9 mouse cellular contexts compared by ENCODE assay signal in the genomic region with DNA sequence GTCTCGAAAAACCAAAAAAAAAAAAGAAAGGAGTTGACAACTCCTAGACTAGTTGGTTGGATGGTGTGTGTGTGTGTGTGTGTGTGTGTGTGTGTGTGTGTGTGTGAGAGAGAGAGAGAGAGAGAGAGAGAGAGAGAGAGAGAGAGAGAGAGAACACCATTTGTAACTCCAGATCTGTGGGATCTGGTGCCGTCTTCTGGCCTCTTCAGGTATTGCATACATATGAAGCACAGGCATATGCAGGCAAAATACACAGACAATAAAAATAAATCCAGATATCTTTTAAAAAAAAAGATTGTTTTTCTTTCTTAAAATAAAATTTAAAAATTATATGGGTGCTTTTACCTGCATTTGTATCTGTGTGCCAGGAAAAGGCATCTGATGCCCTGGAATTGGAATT. TPM values are rescaled to one million over a fixed set of nuclear protein-coding genes. Genes with fewer than 3 reads are reported as not detected.
A peak's percentile ranks its signal among the peaks of the same experiment; 100 is the strongest.
DNase-seq lines count a peak whose midpoint lies in the region; ATAC-seq and TF ChIP-seq lines count a peak whose summit lies in the region.
"Had no signal": no experiment of that assay in that cellular context is flagged by ENCODE, and none has a peak within 500 bp of the region (broad histone marks: within the 10 kb centered on the region; RNA-seq: fewer than 3 reads in every experiment).

No protein-coding gene starts in this region.

- H3K9me3 ChIP-seq in G1E (replicated peaks): no peaks in the 10 kb centered on the region
- no peaks in the 10 kb centered on the region for H3K9me3 ChIP-seq in limb, embryonic 10.5 days (replicated peaks)
- no peaks in the 10 kb centered on the region for H3K9me3 ChIP-seq in stomach, postnatal 0 days (ENCODE audit: control insufficient read depth, low read length)
- no peaks in the 10 kb centered on the region for H3K9me3 ChIP-seq in intestine, embryonic 15.5 days
- H3K9me3 ChIP-seq: embryonic facial prominence, embryonic 13.5 days; neural tube, embryonic 13.5 days had no signal

- no peak overlapping the region for H3K27ac ChIP-seq in limb, embryonic 10.5 days
- H3K27ac ChIP-seq in stomach, postnatal 0 days (replicated peaks): no peak overlapping the region
- H3K27ac ChIP-seq in intestine, embryonic 15.5 days: no peak overlapping the region
- H3K27ac ChIP-seq: embryonic facial prominence, embryonic 13.5 days; neural tube, embryonic 13.5 days had no signal

- H3K36me3 ChIP-seq in G1E (replicated peaks): no peaks in the 10 kb centered on the region
- H3K36me3 ChIP-seq in limb, embryonic 10.5 days: no peaks in the 10 kb centered on the region
- no peaks in the 10 kb centered on the region for H3K36me3 ChIP-seq in stomach, postnatal 0 days (ENCODE audit: control insufficient read depth, insufficient read depth, low read length)
- no peaks in the 10 kb centered on the region for H3K36me3 ChIP-seq in intestine, embryonic 15.5 days
- H3K36me3 ChIP-seq: embryonic facial prominence, embryonic 13.5 days had no signal

- ATAC-seq in G1E (ENCODE audit: extremely low read depth, insufficient number of reproducible peaks, low FRiP score, poor library complexity, severe bottlenecking): no peak
- ATAC-seq in stomach, postnatal 0 days (ENCODE audit: low FRiP score, low TSS enrichment): no peak
- ATAC-seq in intestine, embryonic 15.5 days: no peak

- H3K9ac ChIP-seq in stomach, postnatal 0 days (ENCODE audit: low read length): no peak overlapping the region
- H3K9ac ChIP-seq in intestine, embryonic 15.5 days: no peak overlapping the region
- H3K9ac ChIP-seq: embryonic facial prominence, embryonic 13.5 days; neural tube, embryonic 13.5 days had no signal

- 59% methylated on average over 2 of the region's 2 CpGs for WGBS in limb, embryonic 10.5 days
- 45% methylated on average over 2 of the region's 2 CpGs for WGBS in stomach, postnatal 0 days
- WGBS in intestine, embryonic 15.5 days: 51% methylated on average over 2 of the region's 2 CpGs

- H3K27me3 ChIP-seq in G1E (ENCODE audit: insufficient read depth, low read length): peaks cover 19% of the 10 kb centered on the region
- no peaks in the 10 kb centered on the region for H3K27me3 ChIP-seq in limb, embryonic 10.5 days (ENCODE audit: low read depth, poor library complexity, severe bottlenecking)
- H3K27me3 ChIP-seq in stomach, postnatal 0 days (ENCODE audit: control insufficient read depth, insufficient read depth, low read length): no peaks in the 10 kb centered on the region
- H3K27me3 ChIP-seq in intestine, embryonic 15.5 days (replicated peaks): no peaks in the 10 kb centered on the region
- H3K27me3 ChIP-seq: embryonic facial prominence, embryonic 13.5 days; neural tube, embryonic 13.5 days had no signal

- DNase-seq in kidney, adult 18-20 months: peak; percentile 50
- DNase-seq in kidney, adult 11 months: no peak
- DNase-seq in B cell, adult 2 months: peak; percentile 59 to 65
- no peak for DNase-seq in G1E (ENCODE audit: low spot score)
- peak; percentile 40 for DNase-seq in limb, embryonic 10.5 days (ENCODE audit: low spot score)
- peak; percentile 42 for DNase-seq in stomach, postnatal 0 days (ENCODE audit: low spot score)

- no peak for TF ChIP-seq EP300 in stomach, postnatal 0 days (optimal IDR thresholded peaks at IDR 0.05)

- H3K4me1 ChIP-seq in G1E (ENCODE audit: insufficient read depth, low read depth, low read length): peaks cover 17% of the 10 kb centered on the region
- H3K4me1 ChIP-seq in limb, embryonic 10.5 days: no peaks in the 10 kb centered on the region
- no peaks in the 10 kb centered on the region for H3K4me1 ChIP-seq in stomach, postnatal 0 days (replicated peaks; ENCODE audit: control insufficient read depth, insufficient read depth)
- H3K4me1 ChIP-seq in intestine, embryonic 15.5 days (replicated peaks): no peaks in the 10 kb centered on the region
- H3K4me1 ChIP-seq: embryonic facial prominence, embryonic 13.5 days; neural tube, embryonic 13.5 days had no signal

- no peak overlapping the region for H3K4me3 ChIP-seq in G1E (ENCODE audit: low read depth, low read length)
- H3K4me3 ChIP-seq in limb, embryonic 10.5 days: no peak overlapping the region
- no peak overlapping the region for H3K4me3 ChIP-seq in stomach, postnatal 0 days (ENCODE audit: low read depth, low read length)
- no peak overlapping the region for H3K4me3 ChIP-seq in intestine, embryonic 15.5 days (replicated peaks)
- H3K4me3 ChIP-seq: embryonic facial prominence, embryonic 13.5 days; neural tube, embryonic 13.5 days had no signal

- H3K4me2 ChIP-seq in stomach, postnatal 0 days (replicated peaks; ENCODE audit: low read depth): no peak overlapping the region
- H3K4me2 ChIP-seq in intestine, embryonic 15.5 days (replicated peaks): no peak overlapping the region
- H3K4me2 ChIP-seq: embryonic facial prominence, embryonic 13.5 days; neural tube, embryonic 13.5 days had no signal

- TF ChIP-seq CTCF in G1E (IDR thresholded peaks at IDR 0.05; ENCODE audit: low read depth, low read length): 0 out of 2 replicates have a peak, but pooled peaks have one; percentile 13
- peak; percentile 74 for TF ChIP-seq CTCF in stomach, postnatal 0 days (IDR thresholded peaks at IDR 0.05; ENCODE audit: low read depth)

RNA-seq across cellular contexts. Expression of a gene that starts 18.3 kb away (rescaled TPM):
- total RNA-seq in G1E (2014; fragmentation: Nextera tagmentation): 3.3 and 3.5 TPM in 2 replicates
- 1.6 and 2.6 TPM in 2 replicates for total RNA-seq in G1E (2017)
- 2.8 and 3.1 TPM in 2 replicates for polyA plus RNA-seq in G1E (2012)
- 7.3 and 9.6 TPM in 2 replicates for polyA plus RNA-seq in limb, embryonic 10.5 days (2016; fragmentation: Nextera tagmentation; extraction: Ambion mirVana)
- polyA plus RNA-seq in stomach, postnatal 0 days (2015; fragmentation: Nextera tagmentation; extraction: Ambion mirVana): 12.5 and 14.4 TPM in 2 replicates
- polyA plus RNA-seq in intestine, embryonic 15.5 days (2015; fragmentation: Nextera tagmentation; extraction: Ambion mirVana): 12.6 and 13.3 TPM in 2 replicates

RNA-seq across cellular contexts. Expression of a gene that starts 19.3 kb away (rescaled TPM):
- total RNA-seq in G1E (2014; fragmentation: Nextera tagmentation) (26.8 and 36.6 TPM in 2 replicates), G1E (2017) (30.6 and 32.9 TPM in 2 replicates)
- 14.3 and 15.8 TPM in 2 replicates for polyA plus RNA-seq in G1E (2012)
- polyA plus RNA-seq in limb, embryonic 10.5 days (2016; fragmentation: Nextera tagmentation; extraction: Ambion mirVana): 92.4 and 97.4 TPM in 2 replicates
- 117 and 118 TPM in 2 replicates for polyA plus RNA-seq in stomach, postnatal 0 days (2015; fragmentation: Nextera tagmentation; extraction: Ambion mirVana)
- polyA plus RNA-seq in intestine, embryonic 15.5 days (2015; fragmentation: Nextera tagmentation; extraction: Ambion mirVana): 115 and 127 TPM in 2 replicates

RNA-seq across cellular contexts. Expression of a gene that starts 42.1 kb away (rescaled TPM):
- total RNA-seq in G1E (2014; fragmentation: Nextera tagmentation): 14.8 and 17.9 TPM in 2 replicates
- 6.9 and 7.6 TPM in 2 replicates for total RNA-seq in G1E (2017)
- polyA plus RNA-seq in G1E (2012): 43.8 and 61.3 TPM in 2 replicates
- polyA plus RNA-seq in limb, embryonic 10.5 days (2016; fragmentation: Nextera tagmentation; extraction: Ambion mirVana): 21.5 and 22.5 TPM in 2 replicates
- 7.1 and 7.4 TPM in 2 replicates for polyA plus RNA-seq in stomach, postnatal 0 days (2015; fragmentation: Nextera tagmentation; extraction: Ambion mirVana)
- 13.1 and 14.0 TPM in 2 replicates for polyA plus RNA-seq in intestine, embryonic 15.5 days (2015; fragmentation: Nextera tagmentation; extraction: Ambion mirVana)

RNA-seq across cellular contexts. Expression of a gene that starts 56.3 kb away (rescaled TPM):
- total RNA-seq in G1E (2014; fragmentation: Nextera tagmentation) (not detected in 2 replicates), G1E (2017) (0.06 and 0.16 TPM in 2 replicates)
- polyA plus RNA-seq in G1E (2012): 0.05 TPM in 1 of 2 replicates, not detected in the other
- polyA plus RNA-seq in limb, embryonic 10.5 days (2016; fragmentation: Nextera tagmentation; extraction: Ambion mirVana): 0.16 TPM in 1 of 2 replicates, not detected in the other
- polyA plus RNA-seq in stomach, postnatal 0 days (2015; fragmentation: Nextera tagmentation; extraction: Ambion mirVana): 0.02 and 0.15 TPM in 2 replicates
- 0.08 and 0.14 TPM in 2 replicates for polyA plus RNA-seq in intestine, embryonic 15.5 days (2015; fragmentation: Nextera tagmentation; extraction: Ambion mirVana)

Comparison
In these comparisons a context has a peak if more than half of its experiments do, and no peak if none do; other contexts are left out.
1. DNase-seq: peak in kidney, adult 18-20 months (single experiment), B cell, adult 2 months (2 of 2), limb, embryonic 10.5 days (single experiment) and stomach, postnatal 0 days (single experiment); none in kidney, adult 11 months (single experiment) and G1E (single experiment).